Mouse (Mus musculus) urinary bladder, postnatal 4 days (tissue): ENCODE measurements around the gene Ldlrad3.

Source experiments
- DNase-seq, 2 experiments: peaks; one replicate each; pipeline ENCODE4 v3.0.0; 2021 to 2022; ENCODE audit warnings: low spot score in 2 of 2

Gene Ldlrad3

GRCm38 (mm10) chr2:102116521-102117401 lies 69.4 kb downstream of the Ldlrad3 start:
- peak in 1 of 2 experiments; percentile 34 for DNase-seq

- no peak for DNase-seq
These were observed 72.4 kb downstream of the Ldlrad3 start for GRCm38 (mm10) chr2:102113801-102114200.

- no peak for DNase-seq
These were observed 72.9 kb downstream of the Ldlrad3 start for GRCm38 (mm10) chr2:102113323-102113722.

GRCm38 (mm10) chr2:102111906-102112499 lies 74.2 kb downstream of the Ldlrad3 start:
- DNase-seq = no peak

- DNase-seq = no peak
These were observed 75.9 kb downstream of the Ldlrad3 start for GRCm38 (mm10) chr2:102110306-102110705.

- no peak for DNase-seq
These were observed 78.9 kb downstream of the Ldlrad3 start for GRCm38 (mm10) chr2:102107280-102107679.

GRCm38 (mm10) chr2:102106728-102107127 lies 79.5 kb downstream of the Ldlrad3 start:
- no peak for DNase-seq

- no peak for DNase-seq
These were observed 80.7 kb downstream of the Ldlrad3 start for GRCm38 (mm10) chr2:102105454-102105853.

GRCm38 (mm10) chr2:102103955-102104354 lies 82.2 kb downstream of the Ldlrad3 start:
- no peak for DNase-seq

GRCm38 (mm10) chr2:102100490-102100889 lies 85.7 kb downstream of the Ldlrad3 start:
- DNase-seq = no peak

- DNase-seq = no peak
These were observed 86.3 kb downstream of the Ldlrad3 start for GRCm38 (mm10) chr2:102099702-102100450.

GRCm38 (mm10) chr2:102099261-102099660 lies 86.9 kb downstream of the Ldlrad3 start:
- no peak for DNase-seq

- no peak for DNase-seq
These were observed 91.4 kb downstream of the Ldlrad3 start for GRCm38 (mm10) chr2:102094773-102095172.

- no peak for DNase-seq
These were observed 91.9 kb downstream of the Ldlrad3 start for GRCm38 (mm10) chr2:102094281-102094680.

- no peak for DNase-seq
These were observed 93.6 kb downstream of the Ldlrad3 start for GRCm38 (mm10) chr2:102092579-102092978.

- peak in 1 of 2 experiments; percentile 71 for DNase-seq
These were observed 94.5 kb downstream of the Ldlrad3 start for GRCm38 (mm10) chr2:102091516-102092350.

- no peak for DNase-seq
These were observed 98.4 kb downstream of the Ldlrad3 start for GRCm38 (mm10) chr2:102087787-102088186.

GRCm38 (mm10) chr2:102086583-102086982 lies 99.6 kb downstream of the Ldlrad3 start:
- DNase-seq = no peak

- no peak for DNase-seq
These were observed 103.4 kb downstream of the Ldlrad3 start for GRCm38 (mm10) chr2:102082782-102083181.

GRCm38 (mm10) chr2:102077554-102077953 lies 108.6 kb downstream of the Ldlrad3 start:
- peak in 1 of 2 experiments; percentile 65 for DNase-seq

GRCm38 (mm10) chr2:102076237-102076636 lies 109.9 kb downstream of the Ldlrad3 start:
- DNase-seq = no peak
